Mouse (Mus musculus) liver, adult 2 months (tissue): Measurements from ENCODE around the gene Zmiz1.

ENCODE experiments used
- CTCF ChIP-seq: fragments of 200-500 bp; IDR thresholded peaks from 2 replicates; pipeline ENCODE4 v1.5.1; 2011; ENCODE audit warnings: low read depth, low read length, control low read depth
- POLR2A ChIP-seq: fragments of 200-500 bp; IDR thresholded peaks from 2 replicates; pipeline ENCODE4 v1.6.1; 2011; ENCODE audit warnings: low read length, control low read depth; ENCODE audit not compliant: insufficient read depth; ENCODE audit errors: extremely low read depth

GRCm38 (mm10) chr14:25534396-25534769 is 75.4 kb downstream of the Zmiz1 start:
- TF ChIP-seq CTCF = no peak
- no peak for TF ChIP-seq POLR2A
